Mouse (Mus musculus): ENCODE data around the gene Epb41l4b.

Epb41l4b gene

DNA sequence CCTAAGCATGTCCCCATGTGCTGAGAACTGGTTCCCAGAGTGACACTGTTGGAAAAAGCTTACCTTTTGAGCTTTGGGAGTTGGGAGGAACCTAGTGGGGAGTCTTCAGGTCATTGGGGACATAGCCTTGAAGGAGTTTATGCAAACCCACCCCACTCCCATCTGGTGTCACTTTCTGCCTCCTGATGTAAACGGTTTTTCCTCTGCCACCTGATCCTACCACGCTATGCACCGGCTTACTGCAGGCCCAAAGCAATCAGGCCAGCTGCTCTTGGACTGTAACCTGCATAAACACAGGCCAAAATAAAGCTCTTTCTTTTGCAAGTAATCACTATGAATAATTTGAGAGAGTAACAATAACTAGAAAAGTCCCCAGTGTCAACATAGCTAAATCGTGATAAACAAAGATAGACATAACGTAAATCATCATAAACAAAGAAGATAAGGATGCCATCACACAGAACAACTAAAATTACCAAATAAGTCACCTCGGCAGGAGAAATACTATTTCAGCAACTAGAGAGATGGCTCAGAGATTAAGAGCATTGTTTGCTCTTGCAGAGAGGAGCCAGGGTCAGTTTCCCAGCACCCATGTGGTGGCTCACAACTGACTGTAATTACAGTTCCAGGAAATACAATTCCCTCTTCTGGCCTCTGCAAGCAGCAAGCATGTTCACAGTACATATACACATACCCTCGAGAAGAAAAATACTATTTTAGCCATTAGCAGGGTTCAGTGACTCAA lies 29.6 kb downstream of the Epb41l4b start:
- no peak for DNase-seq (ENCODE audit: low read depth)

DNA sequence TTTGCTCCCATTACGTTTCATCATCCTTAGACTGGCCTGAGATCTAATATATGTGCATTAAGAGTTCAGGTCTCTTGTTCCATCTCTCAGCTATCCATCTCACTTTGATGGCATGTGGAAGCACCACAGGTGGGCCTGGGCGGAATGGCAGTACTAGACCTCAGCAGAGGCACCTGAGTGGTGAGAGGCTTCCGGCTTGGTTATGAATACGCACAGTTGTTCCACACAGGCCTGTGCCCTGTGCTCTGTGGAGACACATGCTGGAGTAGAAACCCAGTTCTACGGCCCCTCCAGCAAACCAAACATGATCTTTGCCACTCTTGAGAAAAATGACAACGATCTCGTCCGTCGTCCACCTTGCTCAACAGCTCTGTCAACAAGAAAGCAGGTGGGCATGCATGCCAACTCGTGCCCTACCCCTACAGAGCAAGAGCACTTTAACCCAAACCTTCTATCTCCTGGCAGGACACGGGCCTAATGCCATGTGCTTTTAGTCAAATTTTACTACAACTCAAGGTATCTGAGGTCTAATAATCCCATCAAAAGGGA lies 31.2 kb downstream of the Epb41l4b start:
- DNase-seq (ENCODE audit: low read depth) = no peak

DNA sequence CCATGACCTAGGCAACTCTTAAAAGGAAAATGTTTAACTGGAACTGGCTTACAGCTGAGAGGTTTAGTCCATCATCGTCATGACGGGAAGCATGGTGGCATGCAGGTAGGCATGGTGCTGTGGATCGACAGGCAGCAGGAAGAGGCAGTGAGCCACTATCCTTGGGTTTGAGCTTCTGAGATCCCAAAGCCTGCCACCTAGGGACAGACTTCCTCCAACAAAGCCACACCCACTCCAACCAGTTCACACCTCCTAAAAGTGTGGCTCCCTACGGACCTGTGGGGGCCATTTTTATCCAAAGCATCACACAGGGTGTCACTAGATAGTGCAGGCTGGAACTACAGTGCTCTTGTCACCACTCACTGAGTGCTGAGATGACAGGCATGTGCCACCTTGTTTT lies 31.8 kb downstream of the Epb41l4b start:
- DNase-seq (ENCODE audit: low read depth) = no peak

DNA sequence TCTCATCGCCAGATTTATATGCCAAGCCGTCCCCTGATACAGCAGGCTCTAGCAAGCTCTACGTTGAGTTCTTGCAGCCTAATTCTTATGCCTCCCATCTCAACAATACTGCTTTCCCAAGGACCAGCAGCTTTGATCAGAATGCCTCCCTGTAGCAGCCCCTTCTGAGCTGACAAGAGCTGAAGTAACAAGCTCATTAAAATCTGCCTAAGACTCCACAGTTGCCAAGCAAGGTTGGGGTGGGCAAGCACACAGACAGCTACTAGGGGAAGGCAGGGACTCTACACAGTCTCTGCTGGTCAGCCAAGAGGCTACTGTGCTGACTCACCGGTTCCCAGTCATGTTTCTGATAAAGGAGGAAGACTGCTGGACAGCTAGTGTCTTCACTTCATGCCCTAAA lies 33.7 kb downstream of the Epb41l4b start:
- no peak for DNase-seq (ENCODE audit: low read depth)

DNA sequence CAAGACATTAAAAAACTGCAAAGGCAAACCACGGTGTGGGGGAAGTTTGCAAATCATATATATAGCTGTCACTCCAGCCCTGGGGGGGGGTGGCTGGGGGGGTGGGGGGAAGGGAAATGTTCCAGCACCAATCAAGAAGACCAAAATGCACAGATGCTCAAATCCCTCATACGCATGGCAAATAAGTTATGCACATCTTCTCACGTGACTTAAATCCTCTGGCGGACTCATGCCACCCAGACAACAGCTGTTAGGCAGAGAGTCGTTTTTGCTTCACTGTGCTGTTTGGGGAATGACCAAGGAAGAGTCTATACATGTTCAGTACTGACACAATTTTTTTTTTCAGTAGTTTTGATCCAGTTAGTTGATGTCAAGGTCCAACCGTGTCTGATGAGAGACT lies 37.9 kb downstream of the Epb41l4b start:
- no peak for DNase-seq (ENCODE audit: low read depth)

DNA sequence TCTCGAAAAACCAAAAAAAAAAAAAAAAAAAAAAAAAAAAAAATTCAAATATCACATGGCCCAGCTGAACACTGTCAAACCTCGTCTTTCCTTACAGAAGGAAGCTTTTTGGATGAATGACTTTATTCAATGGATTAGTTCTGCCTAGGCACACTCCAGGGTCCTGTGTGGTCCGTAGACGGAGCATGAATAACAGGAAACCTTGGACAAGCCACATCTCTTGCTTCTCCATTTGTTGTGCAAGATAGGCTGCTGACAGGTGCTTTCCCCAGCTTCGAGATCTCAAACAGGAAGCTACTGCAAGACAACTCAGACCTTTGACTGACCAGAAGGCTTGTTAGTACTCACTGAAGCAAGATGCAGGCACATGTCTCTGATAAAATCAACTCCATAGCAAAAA lies 39.4 kb downstream of the Epb41l4b start:
- no peak for DNase-seq (ENCODE audit: low read depth)

DNA sequence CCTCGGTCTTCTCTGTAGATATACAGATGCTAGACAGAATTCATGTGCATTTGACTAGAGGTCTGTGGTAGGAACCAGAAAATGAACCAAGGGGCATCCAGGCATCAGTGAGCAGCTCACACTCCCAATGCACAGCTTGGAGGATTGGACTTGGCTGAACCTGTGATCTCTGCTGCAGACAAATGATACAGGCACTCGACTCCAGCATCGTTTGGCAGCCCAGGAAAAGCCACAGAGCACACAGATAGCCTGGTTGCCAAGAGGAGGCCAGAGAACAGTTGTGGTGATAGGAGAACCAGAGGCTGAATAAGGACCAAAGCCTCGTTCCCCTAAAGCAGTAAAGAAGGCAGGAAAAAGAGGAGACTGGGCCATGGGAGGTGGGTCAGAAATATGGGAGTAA lies 42.1 kb downstream of the Epb41l4b start:
- no peak for DNase-seq (ENCODE audit: low read depth)

DNA sequence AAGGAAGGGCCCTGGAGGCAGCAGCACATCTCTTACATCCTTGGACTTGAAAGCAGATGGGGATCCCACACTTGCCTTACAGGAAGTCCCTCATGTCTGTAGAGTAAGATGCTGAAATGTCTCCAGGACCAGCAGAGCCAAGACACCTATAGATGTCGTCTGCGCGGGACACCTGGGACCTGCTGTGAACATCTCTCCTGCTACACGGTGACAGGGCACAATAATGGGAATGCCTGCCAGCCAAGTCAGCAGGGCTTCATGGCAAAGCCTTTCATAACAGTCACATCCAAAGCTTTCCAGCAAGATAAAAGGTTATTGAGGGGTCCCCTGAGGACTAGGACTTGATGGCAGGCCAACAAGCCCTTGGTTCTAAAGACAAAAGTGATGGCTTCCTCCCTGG lies 45.8 kb downstream of the Epb41l4b start:
- DNase-seq (ENCODE audit: low read depth) = no peak

DNA sequence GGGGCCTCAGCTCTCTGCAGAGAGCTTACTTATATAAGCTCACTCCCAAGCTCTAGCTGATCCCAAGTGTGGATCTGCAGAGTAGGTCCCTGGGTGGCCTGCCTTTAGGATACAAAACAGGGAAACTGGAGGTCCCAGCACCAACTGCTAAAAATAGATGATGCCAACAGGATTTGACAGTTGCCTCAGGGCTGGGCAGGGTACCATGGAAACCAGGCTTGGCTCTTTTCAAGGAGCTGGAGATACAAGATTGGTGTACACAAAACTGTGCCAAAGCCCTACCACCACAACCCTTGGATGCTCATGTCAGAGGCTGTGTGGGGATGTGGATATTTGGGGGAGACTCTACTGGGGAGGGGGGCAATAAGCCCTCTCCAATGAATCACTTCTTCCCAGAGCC lies 47.7 kb downstream of the Epb41l4b start:
- no peak for DNase-seq (ENCODE audit: low read depth)

DNA sequence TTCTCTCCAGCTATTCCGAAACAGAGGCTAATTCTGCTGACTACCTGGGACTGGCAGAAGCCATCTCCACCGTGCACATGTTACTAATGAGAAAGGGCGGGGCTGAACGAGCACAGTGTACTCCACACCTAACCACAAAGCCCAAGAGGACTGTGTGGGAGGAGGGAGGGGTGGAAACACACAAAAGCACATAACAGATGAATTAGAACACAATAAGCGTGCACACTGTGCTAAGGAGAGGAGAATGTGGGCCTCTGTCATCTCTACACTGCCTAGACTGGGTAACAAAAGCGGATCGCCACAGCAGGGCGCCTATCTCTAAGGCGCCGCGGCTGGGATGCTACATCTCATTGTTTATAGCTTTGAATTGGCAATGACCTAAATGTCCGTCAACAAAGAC lies 51.9 kb downstream of the Epb41l4b start:
- DNase-seq (ENCODE audit: low read depth) = no peak

DNA sequence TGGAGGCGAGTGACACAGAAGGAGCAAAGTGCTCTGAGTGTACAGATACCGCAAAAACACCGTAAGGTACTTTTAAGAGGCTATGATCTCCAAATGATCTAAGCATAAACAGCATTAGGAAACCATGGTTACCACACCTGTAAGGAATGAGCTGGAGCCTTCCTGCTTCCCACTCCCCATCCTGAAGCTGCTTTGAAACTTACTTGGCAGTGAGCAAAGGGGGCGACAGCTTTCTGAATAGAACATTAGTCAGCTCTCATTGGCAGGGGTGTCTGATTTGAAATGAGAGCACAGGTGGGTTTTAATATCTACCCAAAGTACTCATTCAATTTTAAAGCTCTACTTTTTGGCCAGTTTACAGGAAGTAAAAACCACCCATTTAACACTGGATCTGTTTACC lies 54.9 kb downstream of the Epb41l4b start:
- no peak for DNase-seq (ENCODE audit: low read depth)

DNA sequence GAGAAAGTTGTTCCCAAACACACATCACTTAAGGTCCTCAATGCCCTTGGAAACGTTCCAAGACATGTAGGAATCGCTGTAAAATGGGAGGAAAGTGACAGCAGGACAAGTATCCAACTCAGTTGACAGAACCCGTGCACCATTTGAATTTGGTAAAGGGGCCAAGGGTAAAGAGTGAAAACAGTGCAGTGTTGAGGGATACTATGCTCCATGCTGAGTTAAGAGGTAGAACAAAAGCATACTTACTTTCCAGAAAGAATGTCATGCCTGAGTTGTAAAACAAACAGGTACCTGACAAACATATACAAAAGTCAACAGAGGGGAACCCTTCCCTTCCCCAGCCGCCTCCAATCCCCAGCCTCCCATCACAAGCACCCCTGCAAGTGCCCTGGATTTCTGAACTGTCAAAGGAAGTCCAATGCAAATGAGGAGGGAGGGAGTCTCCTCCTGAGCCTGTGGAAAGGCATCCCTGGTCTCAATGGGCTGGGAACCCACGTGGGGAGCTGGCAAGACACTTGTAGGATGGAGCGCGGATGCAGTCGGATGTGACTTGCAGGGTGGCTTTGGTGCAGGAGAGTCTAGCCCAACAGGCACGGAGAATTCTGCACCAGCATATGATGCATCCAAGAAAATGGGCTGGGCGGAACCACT lies 57.4 kb downstream of the Epb41l4b start:
- DNase-seq (ENCODE audit: low read depth) = no peak

DNA sequence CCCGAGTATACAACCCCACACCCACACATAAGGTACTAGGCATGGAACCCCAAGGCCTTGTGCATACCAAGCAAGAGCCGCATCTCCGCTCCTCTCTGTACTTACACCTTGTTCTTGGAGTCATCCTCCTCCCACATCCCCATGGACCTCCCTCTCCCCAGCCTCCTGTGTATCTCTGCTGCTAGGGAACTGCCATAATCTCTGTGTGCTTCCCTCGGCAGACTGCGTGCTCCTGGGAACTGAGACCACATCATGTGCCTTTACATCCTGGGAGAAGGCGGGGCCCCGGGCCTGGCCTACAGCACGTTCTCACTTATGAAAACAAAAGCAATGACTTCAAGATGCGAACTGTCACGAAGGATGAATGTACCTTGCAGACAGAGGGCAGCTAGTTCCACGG lies 59.6 kb downstream of the Epb41l4b start:
- no peak for DNase-seq (ENCODE audit: low read depth)

DNA sequence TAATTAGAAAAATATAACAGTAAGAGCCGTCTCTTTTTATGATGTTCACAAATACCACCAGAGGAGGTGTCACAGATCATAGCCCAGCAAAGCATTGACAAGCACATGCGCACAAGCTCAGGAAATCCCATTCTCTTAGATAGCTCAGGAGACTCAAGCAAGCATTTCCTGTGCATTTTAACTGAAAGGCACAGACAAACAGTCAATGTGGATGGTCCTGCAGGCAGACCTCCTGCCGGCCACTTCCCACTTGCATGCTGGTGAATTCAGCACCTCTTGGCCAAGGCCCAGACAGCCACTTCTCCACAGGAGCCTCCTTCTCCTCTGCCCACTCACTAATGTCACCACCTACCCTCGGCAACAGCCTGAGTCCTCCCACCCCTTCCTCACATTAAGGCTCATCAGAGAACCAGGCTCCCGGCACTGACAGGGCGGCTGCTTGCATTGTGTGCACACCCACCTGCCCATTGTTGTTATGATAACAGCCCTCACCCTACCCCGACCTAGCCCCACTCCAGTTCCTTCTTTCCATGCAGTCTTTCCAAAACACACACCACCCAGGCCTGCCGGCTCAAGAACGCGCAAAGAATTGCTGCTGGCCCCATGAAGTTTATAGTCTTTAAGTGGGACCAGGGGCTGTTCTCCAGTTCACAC lies 60.3 kb downstream of the Epb41l4b start:
- no peak for DNase-seq (ENCODE audit: low read depth)

DNA sequence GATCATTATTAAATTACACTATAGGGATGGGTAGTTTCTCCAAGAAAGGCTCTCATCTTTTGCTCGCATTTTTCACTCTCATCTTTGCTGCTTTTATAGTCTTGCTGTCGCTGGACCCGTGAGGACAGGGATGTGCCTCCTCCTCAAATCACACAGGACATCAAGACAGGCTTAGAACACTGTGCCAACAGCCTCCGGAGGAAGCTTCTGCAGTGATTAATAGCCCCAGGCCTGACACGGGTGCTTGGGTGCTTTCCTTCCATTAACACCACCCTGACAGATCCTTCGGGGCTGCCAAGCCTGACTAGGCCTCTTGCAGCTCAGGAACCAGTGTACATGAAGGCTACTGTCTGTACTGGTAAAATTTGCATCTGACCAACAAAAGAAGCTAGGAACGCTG lies 61.8 kb downstream of the Epb41l4b start:
- DNase-seq (ENCODE audit: low read depth) = no peak

DNA sequence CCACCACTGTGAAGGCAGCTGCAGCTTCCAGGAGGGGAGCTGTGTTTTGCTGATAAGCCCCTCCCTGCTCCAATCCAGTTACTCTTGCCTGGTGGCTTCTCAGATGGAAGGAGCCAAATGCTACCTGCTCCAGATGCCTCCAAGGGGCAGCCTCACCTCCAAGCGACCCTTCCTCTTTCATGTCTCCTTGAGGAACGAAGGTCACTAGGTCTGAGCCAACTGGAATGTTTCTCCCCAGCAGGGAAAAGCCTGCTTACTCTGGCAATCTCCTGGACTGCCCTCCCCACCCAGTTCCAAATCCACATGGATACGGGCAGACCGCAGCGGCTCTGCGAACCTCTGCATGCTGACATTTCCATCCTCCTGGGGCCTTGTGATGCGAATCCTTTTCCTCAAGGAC lies 69.4 kb downstream of the Epb41l4b start:
- DNase-seq (ENCODE audit: low read depth) = no peak

DNA sequence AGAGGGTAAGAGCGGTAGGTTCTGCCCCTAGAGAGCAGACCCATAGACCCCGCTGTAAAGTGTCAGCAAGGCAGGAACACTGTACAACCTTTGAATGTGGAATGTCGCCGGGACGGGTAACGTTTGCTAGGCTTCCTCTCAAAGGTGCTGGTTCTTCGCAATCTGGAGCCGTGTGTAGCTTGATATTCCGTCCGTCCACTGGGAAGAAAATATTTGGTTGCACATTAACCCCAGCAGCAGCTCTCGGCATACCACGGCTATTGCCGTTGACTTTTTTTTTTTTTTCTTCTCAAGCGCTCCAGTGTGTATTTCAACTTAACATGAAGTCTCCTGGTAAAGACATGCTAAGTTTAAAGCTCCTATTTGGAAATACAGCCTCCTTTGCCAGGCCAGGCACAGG lies 70.1 kb downstream of the Epb41l4b start:
- no peak for DNase-seq (ENCODE audit: low read depth)

DNA sequence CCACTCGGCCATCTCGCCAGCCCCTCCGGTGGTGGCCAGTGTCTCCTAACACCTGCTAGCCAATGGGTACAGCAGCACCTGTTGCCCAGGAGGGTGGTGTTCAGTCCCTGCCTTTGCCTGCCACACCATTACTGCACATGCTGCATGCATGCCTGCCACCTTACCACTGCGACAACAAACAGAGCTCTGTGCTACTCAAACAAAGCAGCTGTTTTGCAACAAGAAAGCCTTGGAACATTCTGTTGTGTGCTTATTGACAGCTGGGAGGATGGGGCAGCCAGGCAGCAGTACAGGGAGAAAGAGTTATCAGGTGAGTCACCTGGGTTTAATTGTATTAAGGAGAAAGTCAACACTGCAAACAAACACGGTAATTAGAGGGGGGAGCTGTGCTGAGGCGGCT lies 72.6 kb downstream of the Epb41l4b start:
- DNase-seq (ENCODE audit: low read depth) = no peak

DNA sequence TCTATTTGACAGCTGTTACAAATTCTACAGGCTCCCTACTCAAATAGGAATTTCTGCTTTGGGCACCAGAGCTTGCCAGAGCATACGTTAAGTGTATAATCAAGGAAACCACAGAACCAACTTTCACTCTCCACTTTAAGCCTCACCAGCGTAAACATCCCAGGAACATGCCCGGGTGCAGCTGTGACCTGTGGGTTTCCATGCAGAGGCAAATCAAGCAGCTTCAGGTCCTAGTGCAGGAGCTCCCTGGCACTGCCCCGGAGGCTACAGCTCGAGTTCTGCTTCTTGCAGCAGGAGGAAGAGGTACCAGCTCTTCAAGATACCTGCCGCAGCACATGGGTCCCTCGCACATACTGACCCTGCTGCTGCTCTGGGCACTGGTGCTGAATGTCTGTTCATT lies 74.8 kb downstream of the Epb41l4b start:
- DNase-seq (ENCODE audit: low read depth) = no peak

DNA sequence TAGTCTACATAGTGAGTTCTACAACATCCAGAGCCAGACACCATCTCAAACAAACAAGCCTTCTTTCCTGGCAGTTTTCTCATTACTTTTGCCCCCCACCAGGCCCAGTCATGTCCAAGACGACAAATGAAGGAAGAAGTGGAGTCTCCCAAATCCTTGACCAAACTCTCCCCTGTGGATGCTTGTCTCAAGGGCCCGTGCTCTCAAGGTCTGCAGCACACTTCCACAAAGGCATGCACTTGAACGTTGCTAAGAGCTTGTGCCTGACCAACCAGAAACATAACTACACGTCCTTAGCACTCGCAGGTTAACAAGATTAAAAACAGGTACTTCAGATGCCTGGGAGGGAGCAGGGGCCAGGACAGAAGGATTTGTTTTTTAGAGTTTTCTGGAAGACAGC lies 75.4 kb downstream of the Epb41l4b start:
- no peak for DNase-seq (ENCODE audit: low read depth)

DNA sequence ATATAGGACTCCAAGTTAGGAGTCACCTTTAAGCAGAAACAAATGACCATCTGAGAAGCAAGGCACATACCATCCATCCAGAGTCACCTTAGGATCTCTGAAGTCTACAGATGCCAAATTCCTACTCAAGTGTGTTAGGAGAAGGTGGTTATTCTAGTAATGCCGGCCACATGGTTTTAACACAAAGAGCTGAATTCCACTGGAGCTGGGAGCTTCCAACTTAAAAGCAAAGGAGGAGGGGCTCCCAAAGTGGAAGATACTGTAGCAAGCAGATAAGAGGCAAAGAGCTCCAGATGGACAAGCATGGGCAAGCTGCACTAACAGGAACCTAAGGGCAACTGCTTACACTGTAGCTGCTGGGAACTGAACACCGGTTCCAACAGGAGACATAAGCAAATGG lies 76.3 kb downstream of the Epb41l4b start:
- DNase-seq (ENCODE audit: low read depth) = no peak

DNA sequence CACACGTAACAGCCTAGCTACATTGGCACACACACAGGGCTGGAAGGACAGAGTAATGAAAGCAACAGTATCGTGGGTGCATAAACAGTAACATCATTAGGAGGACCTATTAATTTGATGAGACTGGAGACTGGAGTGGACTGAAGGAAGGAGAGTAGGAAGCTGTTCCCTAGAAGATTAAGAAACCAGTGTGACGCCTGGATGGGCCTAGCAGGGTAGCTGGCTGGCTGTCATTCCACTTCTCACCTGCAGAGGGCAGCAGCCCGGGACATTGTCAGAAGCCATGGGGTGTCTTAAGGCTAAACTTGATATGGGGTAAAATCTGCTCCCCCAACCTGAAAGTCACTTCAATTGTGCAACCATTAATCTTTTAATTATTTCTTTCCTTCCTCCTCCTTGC lies 78.0 kb downstream of the Epb41l4b start:
- peak; percentile 29 for DNase-seq (ENCODE audit: low read depth)

DNA sequence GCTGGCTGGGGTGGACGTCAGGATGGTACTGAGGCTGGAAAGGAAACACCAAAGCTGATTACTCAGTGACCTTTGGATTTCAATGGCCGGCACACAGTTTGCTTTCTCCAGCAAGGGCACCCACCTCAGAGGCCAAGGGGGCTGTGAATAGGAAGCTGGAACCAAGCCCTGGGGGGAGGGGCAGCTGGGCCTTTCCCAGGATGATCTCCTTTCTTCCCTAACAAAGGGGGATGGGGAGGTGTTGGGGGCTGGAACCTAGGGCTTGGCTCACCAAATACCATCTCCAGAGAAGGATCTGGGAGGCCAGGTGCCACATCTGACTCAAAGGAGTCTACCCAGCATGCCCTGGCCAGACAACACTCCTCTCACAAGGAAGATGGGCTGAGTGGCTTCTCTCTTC lies 78.4 kb downstream of the Epb41l4b start:
- no peak for DNase-seq (ENCODE audit: low read depth)
